Mouse (Mus musculus) heart, embryonic 16.5 days (tissue): Measurements from ENCODE around the gene Glipr1l3. TPM values are rescaled to one million over a fixed set of nuclear protein-coding genes. Genes with fewer than 3 reads are reported as not detected.
"Not testable (repeated sequence)": the region's sequence is repeated elsewhere in the genome, so short reads cannot be mapped to it uniquely, and the experiment has no call there.

Experiments used
- ATAC-seq: fragments of 200-750 bp; cut with Nextera tagmentation; replicated peaks from 2 replicates; pipeline ENCODE4 v1.8.0; 2017; ENCODE audit warnings: moderate number of reproducible peaks; ENCODE audit not compliant: insufficient read depth, low FRiP score; ENCODE audit errors: extremely low read depth
- H3K27ac ChIP-seq: fragments of 300-500 bp; sonication (generic); 2 replicates; pipeline ENCODE4 v1.5.1; 2014; ENCODE audit warnings: mild to moderate bottlenecking, low read length, control low read depth, moderate library complexity
- H3K27me3 ChIP-seq: fragments of 300-500 bp; sonication (generic); 2 replicates; pipeline ENCODE4 v1.6.1; 2014; ENCODE audit warnings: low read length, mixed read lengths; ENCODE audit not compliant: control insufficient read depth, insufficient read depth
- H3K36me3 ChIP-seq: fragments of 300-500 bp; sonication (generic); 2 replicates; pipeline ENCODE4 v1.6.1; 2014; ENCODE audit not compliant: control insufficient read depth, insufficient read depth
- H3K4me1 ChIP-seq: fragments of 300-500 bp; sonication (generic); 2 replicates; pipeline ENCODE4 v1.6.1; 2014; ENCODE audit warnings: low read length, mixed read lengths; ENCODE audit not compliant: control insufficient read depth, insufficient read depth
- H3K4me2 ChIP-seq: fragments of 300-500 bp; sonication (generic); 2 replicates; pipeline ENCODE4 v1.6.1; 2014; ENCODE audit warnings: low read depth, mild to moderate bottlenecking, control low read depth, low read length
- H3K4me3 ChIP-seq: fragments of 300-500 bp; sonication (generic); 2 replicates; pipeline ENCODE4 v1.5.1; 2014; ENCODE audit warnings: mild to moderate bottlenecking, control low read depth, low read length
- H3K9ac ChIP-seq: fragments of 300-500 bp; sonication (generic); 2 replicates; pipeline ENCODE4 v1.6.1; 2014; ENCODE audit warnings: low read length, control low read depth
- H3K9me3 ChIP-seq: fragments of 300-500 bp; sonication (generic); replicated peaks from 2 replicates; pipeline ENCODE4 v1.6.1; 2016; ENCODE audit warnings: low read length; ENCODE audit not compliant: control insufficient read depth
- WGBS: fragments of 180-500 bp; shearing (Covaris S2); extraction: QIAGEN DNeasy Blood & Tissue Kit; methylation state at CpG from one replicate; pipeline ENCODE4 v1.1.7; 2014; 5-methylcytosine and 5-hydroxymethylcytosine counted together
- polyA plus RNA-seq: library from polyadenylated mRNA; unstranded; fragments of >200 nt; fragmentation: Nextera tagmentation; extraction: Ambion mirVana; gene quantifications from 2 replicates; pipeline ENCODE4 v1.2.1, GENCODE M21; 2015

Glipr1l3 gene
- polyA plus RNA-seq, result not detected in 2 replicates

DNA sequence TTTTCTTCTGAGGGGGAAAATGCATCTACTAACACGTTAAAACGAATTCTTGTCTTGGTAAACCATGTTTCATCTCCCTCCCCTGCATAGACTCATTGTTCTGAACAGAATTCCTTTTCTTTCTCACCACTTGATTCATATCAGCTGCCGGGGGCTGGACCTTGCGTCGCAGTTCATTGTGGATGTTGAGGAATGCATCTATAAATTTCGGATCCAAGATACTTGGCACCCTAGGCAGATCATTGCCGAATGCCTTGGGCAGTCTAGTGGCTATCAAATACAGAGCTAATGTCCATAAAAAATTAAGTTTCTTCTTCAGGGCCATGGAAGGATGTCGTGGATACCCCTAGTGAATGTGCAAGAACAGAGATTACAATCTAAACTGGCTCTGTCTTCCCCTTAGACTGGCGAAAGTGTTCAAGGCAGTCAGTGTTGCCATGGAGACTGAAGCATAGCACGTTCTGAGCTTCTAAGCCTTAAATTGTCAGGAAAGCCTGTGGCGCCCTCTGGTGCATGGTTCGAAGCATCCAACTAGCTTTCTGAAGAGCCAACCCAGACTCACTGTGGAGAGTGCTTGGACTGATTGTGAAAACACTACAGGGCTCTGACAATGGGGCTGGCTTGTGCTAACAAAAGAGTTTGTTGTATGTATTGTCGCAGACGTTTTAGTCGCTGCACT, at the start of gene Glipr1l3:
Gene Glipr1l3 (minus strand): TSS at position 446 of the 679 bp plus-strand sequence.
- not testable (repeated sequence) for H3K4me1 ChIP-seq, H3K4me3 ChIP-seq, H3K4me2 ChIP-seq, H3K27me3 ChIP-seq, H3K9me3 ChIP-seq, H3K36me3 ChIP-seq, H3K27ac ChIP-seq, H3K9ac ChIP-seq
- 27% methylated on average over 15 of the region's 15 CpGs for WGBS
- peak; percentile 76 for ATAC-seq

DNA sequence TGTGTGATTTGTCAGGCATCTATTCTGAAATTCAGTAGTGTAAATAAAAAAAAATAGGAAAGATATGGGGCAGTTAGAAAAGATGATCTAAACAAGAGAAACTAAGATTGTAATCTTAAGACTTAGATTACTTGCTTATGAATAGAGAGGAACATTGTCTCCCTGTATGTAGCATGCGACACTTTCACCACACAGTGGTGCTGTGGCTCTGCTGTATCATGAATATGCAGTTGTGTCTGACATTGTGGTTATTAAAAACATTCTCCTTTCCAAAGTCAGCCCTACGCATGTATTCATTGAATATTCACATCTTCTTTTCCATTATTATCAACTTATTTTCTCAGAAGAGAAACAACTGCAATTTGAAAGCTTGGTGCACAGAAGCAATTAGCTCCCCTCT, 43.3 kb upstream of the Glipr1l3 start:
- Histone ChIP-seq H3K4me2 (no peak overlapping the region), H3K9ac (no peak overlapping the region), H3K4me3 (no peak overlapping the region), H3K36me3 (no peaks in the 10 kb centered on the region), H3K4me1 (no peaks in the 10 kb centered on the region), H3K27ac (no peak overlapping the region), H3K9me3 (no peaks in the 10 kb centered on the region), H3K27me3 (no peaks in the 10 kb centered on the region)
- no peak for ATAC-seq
- WGBS, result 61% methylated on average over 2 of the region's 2 CpGs

DNA sequence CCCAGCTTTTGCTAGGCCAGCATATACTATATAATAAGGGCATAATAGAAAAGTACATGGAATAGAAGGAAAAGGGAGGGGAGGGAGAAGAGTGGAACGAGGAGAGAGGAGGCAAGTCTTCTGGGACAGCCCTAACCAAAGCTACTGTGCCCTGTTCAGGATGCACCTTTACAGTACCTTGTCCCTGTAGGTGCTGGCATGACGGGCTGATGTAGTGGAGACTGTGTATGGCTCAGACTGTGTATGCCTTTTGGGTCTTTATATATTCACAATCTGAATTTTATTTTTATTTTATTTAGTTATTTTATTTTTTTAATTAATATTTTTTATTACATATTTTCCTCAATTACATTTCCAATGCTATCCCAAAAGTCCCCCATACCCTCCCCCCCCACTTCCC, 33.8 kb upstream of the Glipr1l3 start:
- H3K36me3 ChIP-seq, H3K4me2 ChIP-seq, H3K4me3 ChIP-seq, H3K9ac ChIP-seq, H3K4me1 ChIP-seq, H3K27me3 ChIP-seq, H3K9me3 ChIP-seq, ATAC-seq, H3K27ac ChIP-seq: not testable (repeated sequence)
- WGBS, result 80% methylated on average over 2 of the region's 2 CpGs

DNA sequence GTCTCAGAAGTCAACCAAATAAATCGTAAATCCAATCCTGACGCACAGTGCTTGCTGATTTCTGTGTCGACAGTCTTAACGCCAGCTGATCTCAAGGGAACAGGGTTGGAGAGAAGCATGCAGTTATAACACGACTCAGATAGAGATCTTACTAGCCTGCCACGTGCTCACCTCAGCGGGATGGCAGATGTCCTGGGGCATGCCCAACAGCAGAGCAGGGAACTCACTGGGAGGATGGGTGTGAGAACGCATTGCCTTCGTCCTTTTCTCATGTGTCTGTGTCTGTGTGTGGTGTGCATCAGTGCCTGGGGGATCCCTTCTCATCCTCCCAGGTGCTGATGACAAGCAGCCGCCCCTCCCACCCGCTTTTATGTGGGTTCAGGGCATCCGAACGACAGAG, 16.9 kb upstream of the Glipr1l3 start:
- H3K4me3 ChIP-seq, H3K27me3 ChIP-seq, H3K9me3 ChIP-seq, H3K4me2 ChIP-seq, H3K4me1 ChIP-seq, H3K9ac ChIP-seq, ATAC-seq, H3K27ac ChIP-seq, H3K36me3 ChIP-seq: not testable (repeated sequence)
- WGBS, result 30% methylated on average over 12 of the region's 13 CpGs

DNA sequence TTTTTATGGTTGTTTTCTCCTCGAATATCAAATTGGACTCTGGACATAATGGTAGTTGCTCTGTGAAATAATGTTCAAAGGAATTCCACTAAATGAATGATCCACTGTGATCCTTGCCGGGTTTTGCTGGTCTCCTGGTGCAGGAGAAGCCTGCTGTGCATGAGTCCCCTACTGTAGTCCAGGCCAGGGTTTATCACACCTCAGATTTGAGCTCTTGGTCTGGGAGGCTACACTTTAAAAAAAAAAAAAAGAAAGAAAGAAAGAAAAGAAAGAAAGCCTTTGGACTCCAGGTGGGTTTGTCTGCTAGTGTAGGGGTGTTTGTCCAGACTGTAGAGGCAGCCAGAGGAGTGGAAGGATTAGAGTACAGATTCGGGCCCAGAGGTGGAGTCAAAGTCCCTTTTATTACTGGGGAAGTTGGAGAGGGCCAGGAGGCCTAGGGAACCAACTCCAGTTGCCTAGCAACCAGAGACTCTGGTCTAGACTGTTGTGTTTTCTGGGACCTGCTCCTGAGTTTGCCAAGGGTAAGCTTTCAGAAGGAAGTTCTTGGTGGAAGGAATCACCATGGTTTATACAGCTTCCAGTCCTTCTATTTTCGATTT, 3.1 kb upstream of the Glipr1l3 start, which contains the start of gene Caps2:
Gene Caps2 (plus strand): TSS at position 454 of the 599 bp plus-strand sequence.
- Histone ChIP-seq H3K4me2 (peak within 1 kb of the TSS; percentile 51), H3K9ac (no peak within 1 kb of the TSS), H3K4me3 (peak within 1 kb of the TSS; percentile 31), H3K36me3 (no peaks in the 10 kb centered on the region), H3K4me1 (no peaks in the 10 kb centered on the region), H3K27me3 (no peaks in the 10 kb centered on the region), H3K27ac (no peak within 1 kb of the TSS), H3K9me3 (no peaks in the 10 kb centered on the region)
- peak; percentile 55; the same call in 1 of the 2 replicates for ATAC-seq
- WGBS, result 37% methylated on average over 4 of the region's 4 CpGs

DNA sequence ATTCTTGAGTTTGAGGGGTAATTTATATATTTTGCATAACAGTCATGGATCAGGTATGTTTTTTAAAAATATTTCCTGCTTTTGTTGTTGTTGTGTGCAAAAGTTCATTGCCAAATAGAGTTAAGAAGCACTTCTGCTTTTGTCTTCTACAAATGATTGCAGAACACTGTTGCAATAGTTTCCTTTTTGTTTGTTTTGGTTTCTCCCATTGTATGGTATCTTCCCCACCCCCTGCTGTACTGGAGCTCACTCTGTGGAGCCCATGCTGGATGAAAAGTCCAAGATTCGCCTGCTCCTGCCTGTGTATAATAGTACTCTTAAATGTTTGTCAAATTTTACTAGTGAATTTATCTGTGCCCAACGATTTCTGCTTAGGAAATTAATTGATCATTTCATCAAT, 20.3 kb downstream of the Glipr1l3 start:
- 45% methylated on average over 2 of the region's 2 CpGs for WGBS
- Histone ChIP-seq H3K27me3 (no peaks in the 10 kb centered on the region), H3K36me3 (no peaks in the 10 kb centered on the region), H3K27ac (no peak overlapping the region), H3K4me1 (no peaks in the 10 kb centered on the region), H3K9me3 (no peaks in the 10 kb centered on the region), H3K4me3 (no peak overlapping the region), H3K9ac (no peak overlapping the region), H3K4me2 (no peak overlapping the region)
- no peak for ATAC-seq

DNA sequence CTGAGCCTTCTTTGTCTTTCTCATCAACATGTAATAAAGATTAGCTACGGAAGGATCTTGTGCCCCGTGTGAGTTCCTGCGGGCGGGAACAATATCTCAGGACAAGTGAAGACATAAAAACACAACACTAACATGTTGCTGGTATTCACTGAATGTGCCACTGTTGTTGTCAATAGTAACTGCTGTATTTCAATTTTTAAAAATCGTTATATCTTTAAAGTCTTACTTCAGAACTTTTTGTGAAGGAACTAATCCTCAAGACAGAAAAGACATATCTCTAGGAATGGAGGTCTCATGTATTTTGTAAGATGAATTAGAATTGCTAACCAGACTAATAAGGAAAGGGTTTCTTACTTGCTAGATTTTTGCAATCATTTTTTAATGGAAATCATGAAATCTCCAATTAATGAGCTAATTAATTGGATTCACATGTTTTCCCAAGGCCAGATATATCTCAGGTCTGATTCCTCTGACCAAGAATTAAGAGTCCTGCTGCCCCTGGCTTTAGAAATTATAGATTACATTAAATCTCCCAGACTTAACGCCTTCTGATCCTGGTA, 21.2 kb downstream of the Glipr1l3 start:
- H3K27me3 ChIP-seq, result no peaks in the 10 kb centered on the region
- H3K4me1 ChIP-seq, result no peaks in the 10 kb centered on the region
- no peak for ATAC-seq
- H3K4me2 ChIP-seq, result peak overlapping the region; percentile 63
- no peaks in the 10 kb centered on the region for H3K9me3 ChIP-seq
- 29% methylated on average over 6 of the region's 6 CpGs for WGBS
- H3K36me3 ChIP-seq, result no peaks in the 10 kb centered on the region
- peak overlapping the region; percentile 47 for H3K4me3 ChIP-seq
- H3K9ac ChIP-seq, result peak overlapping the region; percentile 52; the same call in 1 of the 2 replicates
- no peak overlapping the region for H3K27ac ChIP-seq

DNA sequence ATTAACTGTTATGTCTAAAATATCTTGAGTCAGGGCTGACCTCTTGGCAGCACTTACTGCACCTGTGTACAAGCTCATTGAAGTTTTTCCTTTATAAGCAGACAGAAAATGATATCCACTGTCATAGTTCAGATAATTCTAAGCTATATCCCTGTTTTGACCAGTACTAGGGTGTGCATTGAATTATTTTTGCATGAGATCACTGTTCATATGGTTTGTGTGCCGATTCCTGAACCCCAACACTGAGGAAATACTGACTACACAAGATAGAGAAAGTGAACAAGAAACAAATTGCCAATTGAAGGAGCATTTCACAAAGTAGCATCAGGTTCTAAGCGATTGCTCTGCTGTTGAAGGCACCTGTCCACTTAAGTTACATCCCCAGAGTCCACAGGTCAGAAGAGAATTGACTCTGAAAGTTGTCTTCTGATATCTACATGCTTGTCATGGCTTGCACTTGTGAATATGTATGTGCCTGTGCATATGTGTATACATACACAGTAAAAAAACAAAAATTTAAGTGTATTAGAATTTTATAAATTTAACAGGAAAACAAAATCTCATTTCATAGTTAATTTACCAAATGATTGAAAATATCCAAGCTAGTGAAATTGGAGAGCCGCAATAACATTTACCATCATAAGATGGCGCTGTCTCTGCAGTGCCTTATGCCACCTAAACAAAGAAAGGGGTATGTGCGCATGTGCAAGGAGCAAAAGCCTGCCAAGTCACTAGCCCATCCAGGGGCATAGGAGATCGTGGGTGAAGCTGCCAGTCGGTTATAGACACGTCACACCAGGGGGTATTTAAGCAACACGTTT, 21.9 kb downstream of the Glipr1l3 start:
- Histone ChIP-seq H3K27me3 (no peaks in the 10 kb centered on the region), H3K9me3 (no peaks in the 10 kb centered on the region), H3K27ac (no peak overlapping the region), H3K4me3 (peak overlapping the region; percentile 47), H3K36me3 (no peaks in the 10 kb centered on the region), H3K4me2 (peak overlapping the region; percentile 63), H3K9ac (peak overlapping the region; percentile 52; the same call in 1 of the 2 replicates), H3K4me1 (no peaks in the 10 kb centered on the region)
- WGBS, result 15% methylated on average over 9 of the region's 9 CpGs
- no peak for ATAC-seq
